In genomic region chr5:110514694-110515093, GRCm38 (mm10) we compare ENCODE assay signal across 26 mouse cellular contexts. TPM values are rescaled to one million over a fixed set of nuclear protein-coding genes. Genes with fewer than 3 reads are reported as not detected.
DNase-seq lines count a peak whose midpoint lies in the region; ATAC-seq and TF ChIP-seq lines count a peak whose summit lies in the region.
"Had no signal": no experiment of that assay in that cellular context is flagged by ENCODE, and none has a peak within 500 bp of the region (broad histone marks: within the 10 kb centered on the region; RNA-seq: fewer than 3 reads in every experiment).

No protein-coding gene starts in this region.

- WGBS in lung, adult 2 months: 57% methylated on average over 3 of the region's 3 CpGs
- WGBS in heart, embryonic 11.5 days (ENCODE audit: insufficient replicate concordance): 67% methylated on average over 3 of the region's 3 CpGs

- TF ChIP-seq CTCF in lung, adult 2 months (IDR thresholded peaks at IDR 0.05; ENCODE audit: insufficient read depth, low read length): no peak

- H3K4me3 ChIP-seq in lung, adult 2 months (replicated peaks; ENCODE audit: extremely low read depth, low read depth, low read length): no peak overlapping the region
- no peak overlapping the region for H3K4me3 ChIP-seq in heart, embryonic 11.5 days (ENCODE audit: low read depth, low read length)
- H3K4me3 ChIP-seq: forebrain, embryonic 10.5 days; heart, embryonic 12.5 days; hindbrain, embryonic 13.5 days; midbrain, embryonic 12.5 days; neural tube, embryonic 13.5 days; stomach, embryonic 15.5 days had no signal

- peaks cover 15% of the 10 kb centered on the region for H3K27me3 ChIP-seq in heart, embryonic 11.5 days (ENCODE audit: control insufficient read depth, insufficient read depth, low read length)
- H3K27me3 ChIP-seq: neural tube, embryonic 13.5 days; stomach, embryonic 15.5 days had no signal

- H3K4me1 ChIP-seq in lung, adult 2 months (ENCODE audit: control insufficient read depth, insufficient read depth, low read length): no peaks in the 10 kb centered on the region
- H3K4me1 ChIP-seq in heart, embryonic 11.5 days (ENCODE audit: control insufficient read depth, insufficient read depth, low read length): no peaks in the 10 kb centered on the region
- H3K4me1 ChIP-seq: heart, embryonic 12.5 days; stomach, embryonic 15.5 days had no signal

- no peak overlapping the region for H3K27ac ChIP-seq in heart, embryonic 11.5 days (ENCODE audit: low read depth, low read length)
- H3K27ac ChIP-seq: forebrain, embryonic 10.5 days; hindbrain, embryonic 13.5 days; midbrain, embryonic 12.5 days; neural tube, embryonic 13.5 days; stomach, embryonic 15.5 days had no signal

- no peak overlapping the region for H3K4me2 ChIP-seq in heart, embryonic 11.5 days
- H3K4me2 ChIP-seq: heart, embryonic 12.5 days; hindbrain, embryonic 13.5 days; midbrain, embryonic 12.5 days; neural tube, embryonic 13.5 days; stomach, embryonic 15.5 days had no signal

- peak; percentile 81 for ATAC-seq in activated CD4-positive, CD25-positive, alpha-beta regulatory T cell, adult 4 months
- ATAC-seq in heart, embryonic 11.5 days (replicated peaks; ENCODE audit: insufficient number of reproducible peaks, low FRiP score, low TSS enrichment): no peak
- ATAC-seq: forebrain, postnatal 0 days; intestine, embryonic 16.5 days; liver, postnatal 0 days; Patski had no signal

- no peak overlapping the region for H3K9ac ChIP-seq in heart, embryonic 11.5 days (ENCODE audit: low read depth, low read length)
- H3K9ac ChIP-seq: forebrain, postnatal 0 days; heart, embryonic 12.5 days; hindbrain, embryonic 13.5 days; liver, postnatal 0 days; midbrain, embryonic 12.5 days; neural tube, embryonic 13.5 days; stomach, embryonic 15.5 days had no signal

- no peaks in the 10 kb centered on the region for H3K36me3 ChIP-seq in heart, embryonic 11.5 days (ENCODE audit: control insufficient read depth, insufficient read depth, low read length)
- H3K36me3 ChIP-seq: forebrain, embryonic 10.5 days; heart, embryonic 12.5 days; hindbrain, embryonic 13.5 days; midbrain, embryonic 12.5 days; neural tube, embryonic 13.5 days; stomach, embryonic 15.5 days had no signal

- DNase-seq in lung, postnatal 36 days: peak; percentile 1
- DNase-seq in lung, adult 2 months: no peak
- DNase-seq in CD4-positive helper T cell, adult 2 months (ENCODE audit: low read depth, low spot score): peak; percentile 46
- peak; percentile 53 to 66 for DNase-seq in thymus, postnatal 10 days (ENCODE audit: low spot score in 2 of 2)
- DNase-seq in layer of hippocampus, adult 8-10 months (ENCODE audit: low spot score in 2 of 2): no peak
- DNase-seq in c-Kit-positive CD71-positive TER-119-positive erythroid progenitor cells, embryonic 14.5 days (ENCODE audit: low spot score): no peak
- DNase-seq: adrenal gland, postnatal 25 days; cerebellum, adult 2 months; forebrain, postnatal 0 days; heart, postnatal 14 days; left cerebral cortex, postnatal 4 days; liver; liver, postnatal 0 days; right cerebral cortex, adult 18-20 months had no signal

- TF ChIP-seq POLR2A in lung, adult 2 months (IDR thresholded peaks at IDR 0.05; ENCODE audit: borderline replicate concordance, extremely low read depth, low read depth, low read length): no peak

- no peaks in the 10 kb centered on the region for H3K9me3 ChIP-seq in heart, embryonic 11.5 days (replicated peaks; ENCODE audit: control insufficient read depth, low read length)
- H3K9me3 ChIP-seq: forebrain, embryonic 10.5 days; heart, embryonic 12.5 days; hindbrain, embryonic 13.5 days; midbrain, embryonic 12.5 days; neural tube, embryonic 13.5 days; stomach, embryonic 15.5 days had no signal

RNA-seq across cellular contexts. Expression of gene Galnt9, which starts 29.5 kb away (rescaled TPM):
- 0.60 and 0.81 TPM in 2 replicates for polyA plus RNA-seq in lung, adult 2 months (2012; rRNA removed)
- polyA plus RNA-seq in activated CD4-positive, CD25-positive, alpha-beta regulatory T cell, adult 4 months (2017; shearing (Covaris generic)): 1 to 10 TPM; 3.1 to 4.0 TPM
- 100 to 1,000 TPM in 2 of 4 experiments, 10 to 100 TPM in 2; 81.9 to 122 (median 97.8) TPM for total RNA-seq in layer of hippocampus, adult 8-10 months (2022)
- polyA plus RNA-seq in heart, embryonic 11.5 days (2014; fragmentation: Nextera tagmentation; extraction: Ambion mirVana): not detected in 2 replicates
- total RNA-seq: gastrocnemius, adult 18-20 months; heart, postnatal 14 days had no signal
- polyA plus RNA-seq: heart, embryonic 12.5 days; kidney, embryonic 14.5 days; Patski had no signal

Comparison
In these comparisons a context has a peak if more than half of its experiments do, and no peak if none do; other contexts are left out.
1. DNase-seq: peak in lung, postnatal 36 days (single experiment), CD4-positive helper T cell, adult 2 months (single experiment) and thymus, postnatal 10 days (2 of 2); none in lung, adult 2 months (single experiment), layer of hippocampus, adult 8-10 months (0 of 2) and c-Kit-positive CD71-positive TER-119-positive erythroid progenitor cells, embryonic 14.5 days (single experiment).